Mouse (Mus musculus) kidney, postnatal 0 days (tissue): ENCODE measurements around the gene Klc4. TPM values are rescaled to one million over a fixed set of nuclear protein-coding genes. Genes with fewer than 3 reads are reported as not detected.
A peak's percentile ranks its signal among the peaks of the same experiment; 100 is the strongest.

ENCODE experiments used
- ATAC-seq: fragments of 200-750 bp; cut with Nextera tagmentation; replicated peaks from 2 replicates; pipeline ENCODE4 v1.8.0; 2017; ENCODE audit warnings: low read depth, moderate number of reproducible peaks, moderate TSS enrichment, moderate library complexity; ENCODE audit not compliant: low FRiP score
- DNase-seq: peaks from one replicate; pipeline ENCODE4 v3.0.0-alpha.2; 2016; ENCODE audit warnings: low spot score
- H3K27ac ChIP-seq: fragments of 300-500 bp; sonication (generic); 2 replicates; pipeline ENCODE4 v1.5.1; 2014; ENCODE audit warnings: mild to moderate bottlenecking
- H3K27me3 ChIP-seq: fragments of 300-500 bp; sonication (generic); 2 replicates; pipeline ENCODE4 v1.6.1; 2014; ENCODE audit warnings: low read length, mixed read lengths; ENCODE audit not compliant: insufficient read depth
- H3K36me3 ChIP-seq: fragments of 300-500 bp; sonication (generic); 2 replicates; pipeline ENCODE4 v1.6.1; 2014; ENCODE audit warnings: low read length, mixed read lengths; ENCODE audit not compliant: insufficient read depth
- H3K4me1 ChIP-seq: fragments of 300-500 bp; sonication (generic); replicated peaks from 2 replicates; pipeline ENCODE4 v1.6.1; 2014; ENCODE audit warnings: antibody characterized with exemption, low read length, mixed read lengths; ENCODE audit not compliant: insufficient read depth
- H3K4me2 ChIP-seq: fragments of 300-500 bp; sonication (generic); 2 replicates; pipeline ENCODE4 v1.6.1; 2014; ENCODE audit warnings: mild to moderate bottlenecking, low read length, moderate library complexity, mixed read lengths
- H3K4me3 ChIP-seq: fragments of 300-500 bp; sonication (generic); replicated peaks from 2 replicates; pipeline ENCODE4 v1.5.1; 2014; ENCODE audit warnings: low read depth, low read length
- H3K9ac ChIP-seq: fragments of 300-500 bp; sonication (generic); 2 replicates; pipeline ENCODE4 v1.6.1; 2014; ENCODE audit warnings: low read depth, low read length
- H3K9me3 ChIP-seq: fragments of 300-500 bp; sonication (generic); replicated peaks from 2 replicates; pipeline ENCODE4 v1.6.1; 2016; ENCODE audit warnings: low read length, inconsistent platforms, mixed read lengths
- CTCF ChIP-seq: IDR thresholded peaks from 2 replicates; pipeline ENCODE4 v1.5.1; 2016; ENCODE audit warnings: antibody characterized with exemption, low read depth, mild to moderate bottlenecking, moderate library complexity
- WGBS: fragments of 180-500 bp; shearing (Covaris S2); extraction: QIAGEN DNeasy Blood & Tissue Kit; methylation state at CpG from one replicate; pipeline ENCODE4 v1.1.7; 2014; 5-methylcytosine and 5-hydroxymethylcytosine counted together
- polyA plus RNA-seq: library from polyadenylated mRNA; unstranded; fragments of >200 nt; fragmentation: Nextera tagmentation; extraction: Ambion mirVana; gene quantifications from 2 replicates; pipeline ENCODE4 v1.2.1, GENCODE M21; 2015

Klc4 gene
- 47.6 and 50.4 TPM in 2 replicates for polyA plus RNA-seq

DNA sequence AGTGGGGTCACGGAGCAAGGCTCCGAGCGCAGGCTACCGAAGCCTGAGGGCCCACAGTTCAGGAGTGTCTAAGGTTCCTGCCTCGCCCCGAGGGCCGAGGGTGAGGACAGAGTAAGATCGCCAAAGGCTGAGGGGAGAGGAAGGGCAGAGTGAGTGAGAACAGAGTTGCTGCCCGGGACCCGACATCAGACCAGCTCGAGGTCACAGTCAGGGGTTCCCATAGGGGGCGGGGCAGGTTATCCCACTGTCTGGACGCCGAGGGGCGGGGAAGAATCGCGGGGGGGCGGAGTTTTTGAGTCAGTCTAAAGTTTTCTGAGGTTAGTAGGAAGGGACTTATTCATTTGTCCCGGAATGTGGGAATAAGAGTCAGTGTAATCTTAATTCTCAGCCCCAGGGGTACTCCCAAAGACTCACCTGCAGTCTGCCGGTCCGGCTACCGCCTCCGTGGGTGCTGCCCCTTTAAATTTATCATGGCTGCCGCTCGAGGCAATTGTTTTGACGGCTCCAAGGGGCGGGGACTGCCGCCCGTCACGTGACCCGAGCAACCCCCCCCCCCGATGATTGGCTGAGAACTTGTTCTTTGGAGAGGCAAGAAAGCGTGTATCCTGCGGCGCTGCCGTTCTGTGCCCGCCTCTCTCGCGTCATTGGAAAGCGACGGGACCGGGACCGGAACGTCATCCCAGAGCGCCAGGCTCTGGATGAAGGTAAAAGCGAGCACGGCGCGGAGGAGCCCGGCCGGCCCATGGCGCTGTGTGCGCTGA is at the start of gene Klc4, which contains the start of gene Mrpl2:
Gene Klc4 (minus strand): TSS at position 462 of the 761 bp plus-strand sequence.
Gene Mrpl2 (plus strand): TSS at position 669 of the 761 bp plus-strand sequence.
- TF ChIP-seq CTCF: no peak
- H3K9me3 ChIP-seq: no peaks in the 10 kb centered on the region
- H3K4me3 ChIP-seq: peak within 1 kb of the TSS; percentile 76
- peak within 1 kb of the TSS; percentile 94 for H3K4me2 ChIP-seq
- DNase-seq (peak; percentile 98), ATAC-seq (peak; percentile 73)
- peaks cover 11% of the 10 kb centered on the region; the same call in 1 of the 2 replicates for H3K4me1 ChIP-seq
- peak within 1 kb of the TSS; percentile 79 for H3K9ac ChIP-seq
- peak within 1 kb of the TSS; percentile 86 for H3K27ac ChIP-seq
- 0% methylated on average over 53 of the region's 53 CpGs for WGBS
- H3K27me3 ChIP-seq: no peaks in the 10 kb centered on the region
- H3K36me3 ChIP-seq: peaks cover 18% of the 10 kb centered on the region

DNA sequence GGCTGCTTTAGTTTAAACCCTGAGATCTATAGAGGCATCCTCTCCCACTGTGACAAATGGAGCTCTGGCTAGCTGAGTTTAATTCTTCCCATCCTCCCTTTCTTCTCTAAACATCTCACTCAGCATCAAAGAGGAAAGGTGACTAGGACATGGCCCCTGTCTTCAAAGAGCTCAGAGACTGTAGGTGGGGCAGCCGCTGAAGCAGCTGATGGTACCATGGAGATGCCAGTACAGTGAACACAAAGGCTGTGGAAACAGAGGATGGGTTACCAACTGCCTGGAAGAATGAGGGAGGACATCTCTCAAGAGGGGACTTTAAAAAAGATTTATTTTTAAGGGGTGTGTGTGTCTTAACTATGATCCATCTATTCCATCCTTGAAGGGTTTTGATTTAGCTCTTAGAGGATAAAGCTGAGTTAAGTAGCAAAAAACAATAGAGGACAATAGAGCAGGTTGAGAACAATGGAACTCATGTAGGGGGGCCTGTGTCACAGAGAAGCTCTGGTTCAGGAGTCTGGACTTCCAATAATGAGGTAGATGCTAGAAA is 48.8 kb upstream of the Klc4 start:
- WGBS: 50% methylated on average over 1 of the region's 1 CpGs
- Histone ChIP-seq H3K27me3 (no peaks in the 10 kb centered on the region), H3K36me3 (peaks cover 2% of the 10 kb centered on the region; the same call in 1 of the 2 replicates), H3K4me2 (no peak overlapping the region), H3K27ac (no peak overlapping the region), H3K4me3 (no peak overlapping the region), H3K9ac (no peak overlapping the region), H3K4me1 (no peaks in the 10 kb centered on the region), H3K9me3 (no peaks in the 10 kb centered on the region)
- DNase-seq (no peak), ATAC-seq (no peak)
- TF ChIP-seq CTCF: no peak

DNA sequence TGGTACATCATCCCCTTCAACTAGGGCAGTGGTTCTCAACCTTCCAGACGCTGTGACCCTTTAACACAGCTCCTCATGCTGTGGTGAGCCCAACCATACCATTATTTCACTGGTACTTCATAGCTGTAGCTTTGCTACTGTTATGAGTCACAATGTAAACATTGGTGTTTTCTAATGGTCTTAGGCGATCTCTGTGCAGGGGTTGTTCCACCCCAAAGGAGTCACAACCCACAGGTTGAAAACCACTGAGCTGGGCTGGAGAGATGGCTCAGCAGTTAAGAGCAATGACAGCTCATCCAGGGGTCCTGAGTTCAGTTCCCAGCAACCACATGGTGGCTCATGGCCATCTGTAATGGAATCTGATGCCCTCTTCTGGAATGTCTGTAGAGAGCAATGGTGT is 45.6 kb upstream of the Klc4 start:
- peaks cover 13% of the 10 kb centered on the region for H3K36me3 ChIP-seq
- no peak overlapping the region for H3K27ac ChIP-seq
- TF ChIP-seq CTCF: no peak
- no peak overlapping the region for H3K9ac ChIP-seq
- no peak for DNase-seq
- 89% methylated on average over 2 of the region's 2 CpGs for WGBS
- no peaks in the 10 kb centered on the region for H3K4me1 ChIP-seq
- H3K27me3 ChIP-seq: no peaks in the 10 kb centered on the region
- no peak overlapping the region for H3K4me3 ChIP-seq
- no peaks in the 10 kb centered on the region for H3K9me3 ChIP-seq
- H3K4me2 ChIP-seq: no peak overlapping the region
- no peak for ATAC-seq

DNA sequence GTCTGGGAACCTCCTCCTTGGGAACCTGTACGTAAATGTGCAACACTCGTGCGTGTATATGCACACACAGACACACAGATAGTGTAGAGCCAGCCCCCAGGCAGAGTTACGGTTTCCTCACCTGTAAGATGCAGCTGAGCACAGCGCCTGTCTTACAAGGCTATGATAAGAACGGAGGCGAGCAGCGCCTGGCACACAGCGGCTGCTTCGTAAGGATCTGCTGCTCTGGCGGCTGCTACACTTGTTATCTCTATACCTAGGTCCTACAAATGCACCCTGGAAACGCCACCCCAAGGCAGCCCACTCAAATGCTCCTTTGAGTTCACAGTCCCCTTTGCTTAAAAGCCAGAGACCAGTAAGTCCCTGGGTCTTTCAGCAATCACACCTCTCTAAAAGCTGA is 44.8 kb upstream of the Klc4 start:
- no peak overlapping the region for H3K27ac ChIP-seq
- ATAC-seq: no peak
- no peak overlapping the region for H3K4me3 ChIP-seq
- no peaks in the 10 kb centered on the region for H3K9me3 ChIP-seq
- no peak overlapping the region for H3K4me2 ChIP-seq
- no peak for DNase-seq
- WGBS: 92% methylated on average over 12 of the region's 12 CpGs
- no peak for TF ChIP-seq CTCF
- no peaks in the 10 kb centered on the region for H3K4me1 ChIP-seq
- peaks cover 20% of the 10 kb centered on the region for H3K36me3 ChIP-seq
- no peak overlapping the region for H3K9ac ChIP-seq
- no peaks in the 10 kb centered on the region for H3K27me3 ChIP-seq

DNA sequence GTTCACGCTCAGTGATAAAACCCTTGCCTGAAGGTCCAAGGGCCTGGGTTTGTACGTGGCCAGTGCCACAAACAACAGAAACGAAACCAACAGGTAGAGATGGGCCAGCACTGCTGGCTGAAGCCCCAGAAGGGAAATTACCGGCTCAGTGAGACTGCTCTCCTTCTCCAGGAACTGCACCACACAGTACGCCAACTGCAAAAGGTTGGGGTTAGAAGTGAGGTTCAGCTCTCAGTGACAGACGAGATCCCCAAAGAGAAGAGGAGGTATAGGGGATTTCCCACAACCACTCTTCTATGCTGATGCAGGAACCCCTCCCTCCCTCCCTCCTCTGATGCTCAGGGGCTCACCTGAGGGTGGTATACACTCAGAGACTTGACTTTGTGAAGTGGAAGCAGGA is 40.1 kb upstream of the Klc4 start:
- no peak for ATAC-seq
- 0 out of 2 replicates have a peak, but pooled peaks cover 5% of the 10 kb centered on the region for H3K4me1 ChIP-seq
- DNase-seq: no peak
- H3K36me3 ChIP-seq: peaks cover 47% of the 10 kb centered on the region
- no peaks in the 10 kb centered on the region for H3K27me3 ChIP-seq
- 88% methylated on average over 6 of the region's 6 CpGs for WGBS
- no peak overlapping the region for H3K9ac ChIP-seq
- H3K27ac ChIP-seq: no peak overlapping the region
- H3K4me2 ChIP-seq: no peak overlapping the region
- no peak for TF ChIP-seq CTCF
- no peaks in the 10 kb centered on the region for H3K9me3 ChIP-seq
- H3K4me3 ChIP-seq: no peak overlapping the region

DNA sequence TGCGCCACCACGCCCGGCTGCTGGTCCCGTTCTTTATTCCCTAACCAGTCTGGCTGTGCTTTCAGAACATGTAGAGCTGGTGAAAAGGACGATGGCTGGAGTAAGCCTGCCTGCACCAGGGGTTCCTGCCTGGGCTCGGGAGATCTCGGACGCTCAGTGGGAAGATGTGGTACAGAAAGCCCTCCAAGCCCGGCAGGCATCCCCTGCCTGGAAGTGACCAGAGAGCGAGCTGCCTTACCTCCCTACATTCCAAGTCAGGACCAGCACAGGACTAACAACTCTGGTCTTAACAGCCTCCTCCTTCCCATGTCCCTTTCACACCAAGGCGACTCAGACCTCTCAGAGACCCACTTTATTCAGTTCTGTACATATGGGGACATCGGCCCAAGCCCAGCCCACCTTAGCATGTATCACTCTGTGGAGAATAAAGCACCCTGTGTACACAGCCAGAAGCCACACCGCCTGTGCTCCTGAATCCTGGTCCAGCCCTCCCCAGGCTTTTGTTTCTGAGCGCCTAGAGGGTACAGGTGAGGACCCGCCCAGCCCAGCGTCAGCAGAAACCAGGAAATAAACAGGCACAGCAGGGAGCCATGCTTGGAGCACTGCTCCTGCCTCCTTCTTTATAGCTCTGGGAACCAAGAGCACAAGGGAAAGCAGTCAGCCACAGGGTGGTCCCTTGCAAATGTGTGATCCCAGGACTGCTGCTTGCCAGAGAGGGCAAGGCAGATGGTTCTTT is 37.0 kb upstream of the Klc4 start:
- Histone ChIP-seq H3K36me3 (peaks cover 47% of the 10 kb centered on the region), H3K27ac (no peak overlapping the region), H3K9me3 (no peaks in the 10 kb centered on the region), H3K9ac (no peak overlapping the region), H3K4me1 (peaks cover 22% of the 10 kb centered on the region; the same call in 1 of the 2 replicates), H3K4me3 (no peak overlapping the region), H3K27me3 (no peaks in the 10 kb centered on the region), H3K4me2 (no peak overlapping the region)
- TF ChIP-seq CTCF: no peak
- no peak for ATAC-seq
- WGBS: 85% methylated on average over 16 of the region's 16 CpGs
- no peak for DNase-seq
